Mouse (Mus musculus): Measurements from ENCODE around the gene Fam69a. TPM values are rescaled to one million over a fixed set of nuclear protein-coding genes. Genes with fewer than 3 reads are reported as not detected.
"Not testable (repeated sequence)": the region's sequence is repeated elsewhere in the genome, so short reads cannot be mapped to it uniquely, and the experiment has no call there.

Fam69a gene
- 31.0 and 31.4 TPM in 2 replicates for polyA plus RNA-seq (2016; fragmentation: Nextera tagmentation; extraction: Ambion mirVana)

DNA sequence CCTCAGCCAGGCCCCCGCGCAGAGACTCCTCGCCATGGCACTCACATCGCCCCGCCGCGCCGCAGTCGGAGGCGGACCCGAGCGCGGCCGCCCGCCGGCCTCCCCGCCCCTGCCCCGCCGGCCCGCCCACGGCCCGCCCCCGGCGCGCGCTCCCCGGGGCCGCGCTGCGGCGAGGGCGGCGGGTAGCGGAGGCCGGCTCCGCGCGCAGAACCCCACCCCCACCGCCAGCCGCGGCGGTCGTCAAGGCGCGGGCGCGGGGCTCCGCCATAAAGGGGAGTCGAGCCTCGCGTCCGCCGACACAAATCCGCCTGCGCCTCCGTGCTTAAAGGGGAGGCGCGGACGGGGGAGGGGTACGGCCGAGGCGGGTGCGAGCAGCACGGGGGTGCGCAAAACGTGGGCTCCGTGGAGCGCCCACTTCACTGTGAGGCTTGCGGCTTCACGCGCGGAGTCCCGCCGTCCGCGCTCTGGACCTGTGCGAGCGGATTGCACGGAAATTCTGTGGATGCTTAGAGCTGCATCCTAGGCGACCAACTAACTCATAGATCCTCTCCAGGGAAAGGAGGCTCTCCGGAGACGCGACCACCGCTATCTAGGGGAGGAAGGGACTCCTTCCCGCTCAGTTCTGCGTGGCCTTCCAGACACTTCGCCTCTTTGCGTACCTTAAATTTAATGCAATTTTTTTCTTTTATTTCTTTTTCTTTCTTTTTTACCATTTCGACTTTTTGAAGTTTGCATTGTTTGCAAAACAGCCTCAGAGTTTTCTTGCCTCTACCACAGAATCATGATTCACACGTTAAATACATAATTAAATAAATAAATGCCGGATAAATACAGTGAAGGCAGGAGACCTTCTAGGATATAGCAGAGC is at the start of gene Fam69a:
Gene Fam69a (minus strand): TSS at position 119 of the 868 bp plus-strand sequence.
- no peaks in the 10 kb centered on the region for H3K9me3 ChIP-seq (replicated peaks)
- H3K4me1 ChIP-seq = peaks cover 8% of the 10 kb centered on the region
- no peaks in the 10 kb centered on the region for H3K36me3 ChIP-seq
- H3K4me3 ChIP-seq = peak within 1 kb of the TSS; percentile 92
- peak; percentile 94 for ATAC-seq (ENCODE audit: low FRiP score)
- H3K27ac ChIP-seq = peak within 1 kb of the TSS; percentile 97
- peak within 1 kb of the TSS; percentile 70 for H3K4me2 ChIP-seq (replicated peaks)
- under 1% methylated on average over 75 of the region's 91 CpGs for WGBS
- peak within 1 kb of the TSS; percentile 94 for H3K9ac ChIP-seq
- H3K27me3 ChIP-seq = no peaks in the 10 kb centered on the region

DNA sequence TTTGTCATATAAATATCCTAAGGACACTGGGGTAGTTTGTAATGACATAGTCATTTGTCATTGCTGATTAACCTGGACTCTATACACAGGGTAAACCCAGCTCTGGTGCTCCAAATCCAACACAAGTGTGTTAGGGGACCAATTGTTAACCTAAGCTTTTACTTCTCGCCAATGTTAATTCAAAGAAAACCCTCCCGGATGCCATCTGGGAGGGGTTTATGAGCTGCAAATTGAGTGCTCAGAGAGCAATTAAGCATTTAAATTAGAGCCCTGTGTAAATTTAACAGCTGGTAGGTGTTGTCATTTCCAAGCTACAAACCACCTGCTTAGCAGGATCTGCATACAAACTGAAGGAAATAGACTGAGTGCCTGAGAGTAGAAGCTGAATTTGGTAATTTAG is 48.6 kb upstream of the Fam69a start:
- no peak for ATAC-seq (ENCODE audit: low FRiP score)
- Histone ChIP-seq H3K27ac (no peak overlapping the region), H3K9me3 (replicated peaks) (no peaks in the 10 kb centered on the region), H3K36me3 (no peaks in the 10 kb centered on the region), H3K27me3 (no peaks in the 10 kb centered on the region), H3K4me2 (replicated peaks) (no peak overlapping the region), H3K9ac (no peak overlapping the region), H3K4me3 (no peak overlapping the region), H3K4me1 (no peaks in the 10 kb centered on the region)
- 39% methylated on average over 2 of the region's 2 CpGs for WGBS

DNA sequence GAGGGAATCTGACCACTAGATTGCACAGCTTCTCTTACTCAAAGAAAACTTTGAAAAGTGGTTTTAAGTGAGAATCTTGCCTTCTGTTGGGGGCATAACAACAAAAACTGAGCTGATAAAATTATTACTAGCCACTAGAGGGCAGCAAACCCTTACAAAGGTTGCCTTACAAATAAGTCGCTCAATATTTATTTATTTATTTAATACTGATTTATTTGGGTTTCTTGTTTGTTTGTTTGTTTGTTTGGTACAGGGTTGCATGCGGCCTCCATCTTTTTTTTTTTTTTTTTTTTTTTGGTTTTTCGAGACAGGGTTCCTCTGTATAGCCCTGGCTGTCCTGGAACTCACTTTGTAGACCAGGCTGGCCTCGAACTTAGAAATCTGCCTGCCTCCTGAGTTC is 47.3 kb upstream of the Fam69a start:
- H3K27me3 ChIP-seq = no peaks in the 10 kb centered on the region
- H3K27ac ChIP-seq = no peak overlapping the region
- 33% methylated on average over 3 of the region's 4 CpGs for WGBS
- no peaks in the 10 kb centered on the region for H3K4me1 ChIP-seq
- H3K4me3 ChIP-seq = no peak overlapping the region
- ATAC-seq (ENCODE audit: low FRiP score) = no peak
- no peak overlapping the region for H3K4me2 ChIP-seq (replicated peaks)
- H3K9me3 ChIP-seq (replicated peaks) = no peaks in the 10 kb centered on the region
- no peaks in the 10 kb centered on the region for H3K36me3 ChIP-seq
- H3K9ac ChIP-seq = no peak overlapping the region

DNA sequence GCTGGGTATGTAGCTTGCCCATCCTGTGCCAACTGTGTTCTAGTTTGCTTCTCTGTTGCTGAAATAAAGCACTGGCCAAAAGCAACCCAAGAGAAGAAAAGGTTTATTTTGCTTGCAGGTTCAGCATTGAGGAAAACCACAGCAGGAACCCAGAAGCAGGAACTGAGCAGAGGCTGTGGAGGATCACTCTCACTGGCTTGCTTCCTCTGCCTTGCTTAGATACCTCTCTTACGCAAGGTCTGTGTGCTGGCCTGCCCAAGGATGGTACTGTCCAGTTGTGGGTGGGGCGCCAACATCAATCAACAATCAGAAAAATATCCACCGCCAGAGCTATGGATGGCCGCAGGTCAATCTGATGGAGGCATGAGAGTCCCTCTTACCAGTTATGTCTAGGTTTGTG is 44.4 kb upstream of the Fam69a start:
- Histone ChIP-seq H3K36me3 (no peaks in the 10 kb centered on the region), H3K4me2 (replicated peaks) (no peak overlapping the region), H3K9me3 (replicated peaks) (no peaks in the 10 kb centered on the region), H3K27me3 (no peaks in the 10 kb centered on the region), H3K4me3 (no peak overlapping the region), H3K4me1 (no peaks in the 10 kb centered on the region), H3K9ac (no peak overlapping the region), H3K27ac (no peak overlapping the region)
- 90% methylated on average over 4 of the region's 4 CpGs for WGBS
- ATAC-seq (ENCODE audit: low FRiP score) = no peak

DNA sequence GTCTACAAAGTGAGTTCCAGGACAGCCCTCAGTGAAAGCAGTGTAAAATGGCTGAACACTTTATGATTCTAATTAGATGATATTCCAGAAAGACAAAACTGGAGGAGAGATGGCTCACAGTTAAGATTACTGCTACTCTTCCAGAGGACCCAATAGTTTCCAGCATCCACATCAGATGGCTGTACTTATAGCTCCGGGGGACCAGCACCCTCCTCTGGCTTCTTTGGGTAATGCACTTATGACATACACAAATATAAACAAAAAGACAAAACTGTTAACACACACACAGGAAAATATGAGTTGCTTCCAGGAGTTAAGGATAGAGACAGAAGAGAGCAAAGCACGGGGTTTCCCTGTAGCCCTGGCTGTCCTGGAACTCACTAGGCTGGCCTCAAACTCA is 43.1 kb upstream of the Fam69a start:
- H3K36me3 ChIP-seq = no peaks in the 10 kb centered on the region
- no peak for ATAC-seq (ENCODE audit: low FRiP score)
- 88% methylated on average over 2 of the region's 2 CpGs for WGBS
- no peaks in the 10 kb centered on the region for H3K9me3 ChIP-seq (replicated peaks)
- H3K4me3 ChIP-seq = no peak overlapping the region
- H3K4me2 ChIP-seq (replicated peaks) = no peak overlapping the region
- no peaks in the 10 kb centered on the region for H3K4me1 ChIP-seq
- H3K27ac ChIP-seq = no peak overlapping the region
- no peaks in the 10 kb centered on the region for H3K27me3 ChIP-seq
- H3K9ac ChIP-seq = no peak overlapping the region

DNA sequence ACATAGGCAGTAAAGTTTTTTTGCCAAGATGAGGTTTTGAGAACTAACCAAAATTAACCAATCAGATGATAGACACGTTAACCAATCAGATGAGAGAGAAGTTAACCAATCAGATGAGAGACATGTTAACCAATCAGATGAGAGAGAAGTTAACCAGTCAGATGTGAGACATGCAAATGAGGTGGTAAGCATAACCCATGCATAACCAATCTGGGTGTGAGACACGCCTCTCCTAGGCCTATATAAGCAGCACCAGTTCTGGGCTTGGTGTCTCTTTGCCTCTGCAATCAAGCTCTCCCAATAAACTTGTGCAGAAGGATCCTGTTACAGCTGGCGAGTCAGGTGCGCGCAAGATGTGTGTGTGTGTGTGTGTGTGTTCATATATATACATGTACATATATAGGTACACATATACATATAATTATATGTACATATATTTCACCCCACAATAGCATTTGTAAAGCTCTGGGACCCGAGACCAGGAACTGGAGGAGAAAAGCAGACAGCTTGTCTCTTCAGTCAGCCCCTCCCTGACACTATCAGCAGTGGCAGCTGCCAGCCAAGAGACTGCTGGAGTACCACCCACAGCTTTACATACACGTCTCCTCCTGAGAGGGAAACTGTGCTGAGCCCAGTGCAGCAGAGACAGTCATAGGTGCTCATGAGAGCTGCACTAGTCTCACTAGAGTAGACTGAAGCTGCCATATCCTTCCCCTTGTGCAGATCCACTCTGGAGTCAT is 42.1 kb upstream of the Fam69a start:
- not testable (repeated sequence) for ATAC-seq (ENCODE audit: low FRiP score); H3K4me3 ChIP-seq; H3K36me3 ChIP-seq; H3K9me3 ChIP-seq (replicated peaks); H3K4me1 ChIP-seq; H3K4me2 ChIP-seq (replicated peaks); H3K27ac ChIP-seq; H3K9ac ChIP-seq; H3K27me3 ChIP-seq
- WGBS = 85% methylated on average over 7 of the region's 7 CpGs

DNA sequence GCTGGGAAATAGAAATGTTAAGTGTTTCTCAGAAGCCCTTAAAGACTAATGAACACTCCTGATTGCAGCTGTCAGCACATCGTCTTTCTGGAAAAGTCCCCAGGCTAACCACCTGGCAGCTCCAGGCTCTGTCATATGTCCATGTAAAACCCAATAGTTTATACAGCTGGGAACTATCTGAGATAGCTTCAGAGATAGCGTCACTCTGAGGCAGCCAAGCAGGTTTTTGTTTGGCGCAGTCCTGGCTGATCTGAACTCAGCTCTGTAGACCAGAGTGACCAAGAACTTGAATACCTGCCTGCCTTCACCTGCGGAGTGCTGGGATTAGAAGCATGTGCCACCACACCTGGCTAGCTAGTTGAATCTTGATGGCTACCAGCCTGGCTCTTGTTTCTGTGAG is 41.3 kb upstream of the Fam69a start:
- H3K4me3 ChIP-seq = no peak overlapping the region
- no peaks in the 10 kb centered on the region for H3K9me3 ChIP-seq (replicated peaks)
- H3K9ac ChIP-seq = no peak overlapping the region
- H3K4me2 ChIP-seq (replicated peaks) = no peak overlapping the region
- ATAC-seq (ENCODE audit: low FRiP score) = no peak
- no peaks in the 10 kb centered on the region for H3K36me3 ChIP-seq
- 85% methylated on average over 4 of the region's 4 CpGs for whole genome bisulfite sequencing
- H3K27me3 ChIP-seq = no peaks in the 10 kb centered on the region
- no peaks in the 10 kb centered on the region for H3K4me1 ChIP-seq
- no peak overlapping the region for H3K27ac ChIP-seq

DNA sequence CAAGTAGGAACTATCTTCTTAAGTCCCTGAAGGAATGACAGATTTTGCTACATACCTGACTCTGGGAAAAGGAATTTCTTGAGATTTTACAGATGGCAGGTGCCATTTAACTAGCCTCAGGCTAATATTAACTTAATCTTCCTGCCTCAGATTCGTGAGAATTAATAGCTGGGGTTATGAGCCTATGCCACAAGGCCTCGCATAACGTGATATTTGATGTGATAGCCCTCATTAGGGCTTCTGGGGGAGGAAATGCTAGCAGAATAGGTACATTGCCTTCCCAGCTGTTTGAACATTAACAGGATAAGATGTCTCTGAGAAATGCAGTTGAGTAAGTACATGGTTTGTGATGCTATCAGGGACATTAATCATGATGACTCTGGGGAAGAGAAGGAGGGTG is 34.5 kb upstream of the Fam69a start:
- Histone ChIP-seq H3K4me1 (no peaks in the 10 kb centered on the region), H3K27me3 (no peaks in the 10 kb centered on the region), H3K36me3 (no peaks in the 10 kb centered on the region), H3K4me2 (replicated peaks) (no peak overlapping the region), H3K9me3 (replicated peaks) (no peaks in the 10 kb centered on the region), H3K4me3 (no peak overlapping the region), H3K27ac (no peak overlapping the region), H3K9ac (no peak overlapping the region)
- WGBS = 73% methylated on average over 3 of the region's 3 CpGs
- no peak for ATAC-seq (ENCODE audit: low FRiP score)

DNA sequence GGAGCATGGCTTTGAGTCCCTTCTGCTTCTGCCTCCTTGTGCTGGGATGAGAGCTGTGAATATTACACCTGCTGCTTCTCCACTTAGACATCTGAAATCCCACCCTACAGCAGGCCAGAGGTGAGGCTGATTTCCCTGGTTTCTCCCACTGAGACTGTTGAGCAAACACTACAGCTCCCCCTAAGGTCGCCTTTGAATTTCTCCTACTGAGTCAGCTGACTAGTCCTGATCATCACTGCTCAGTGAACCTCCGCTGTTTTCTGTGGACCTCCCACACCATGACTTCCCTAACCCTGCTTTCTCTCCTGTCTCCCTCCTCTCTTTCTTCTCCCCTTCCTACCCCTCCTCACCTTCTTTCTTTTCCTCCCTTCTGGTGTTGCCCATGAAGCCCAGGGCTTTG is 32.5 kb upstream of the Fam69a start:
- Histone ChIP-seq H3K4me3 (no peak overlapping the region), H3K36me3 (no peaks in the 10 kb centered on the region), H3K9ac (no peak overlapping the region), H3K4me1 (no peaks in the 10 kb centered on the region), H3K9me3 (replicated peaks) (no peaks in the 10 kb centered on the region), H3K27me3 (no peaks in the 10 kb centered on the region), H3K4me2 (replicated peaks) (no peak overlapping the region), H3K27ac (no peak overlapping the region)
- WGBS = 22% methylated on average over 2 of the region's 2 CpGs
- ATAC-seq (ENCODE audit: low FRiP score) = no peak

DNA sequence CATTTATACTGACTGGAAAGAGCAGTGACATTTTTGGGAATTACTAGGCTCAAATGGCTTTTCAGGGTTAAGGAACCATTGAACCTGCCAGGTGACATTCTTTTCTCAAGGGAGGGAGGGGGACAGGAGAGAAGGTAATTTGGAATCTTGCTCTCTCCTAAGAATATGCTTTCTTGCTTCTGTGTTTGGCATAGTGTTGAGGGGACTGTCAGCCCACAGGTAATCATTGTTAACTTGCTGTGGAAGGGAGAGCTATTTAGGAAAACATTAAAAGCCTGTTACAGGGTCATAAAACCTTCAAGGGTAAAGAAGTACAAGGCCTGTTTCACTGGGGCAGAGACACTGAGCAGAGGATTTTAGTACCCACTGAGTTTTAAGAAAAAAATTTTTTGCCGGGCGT is 30.3 kb upstream of the Fam69a start:
- 96% methylated on average over 2 of the region's 2 CpGs for WGBS
- H3K27ac ChIP-seq = no peak overlapping the region
- no peak for ATAC-seq (ENCODE audit: low FRiP score)
- H3K4me1 ChIP-seq = no peaks in the 10 kb centered on the region
- no peak overlapping the region for H3K4me2 ChIP-seq (replicated peaks)
- no peaks in the 10 kb centered on the region for H3K27me3 ChIP-seq
- no peak overlapping the region for H3K4me3 ChIP-seq
- H3K9me3 ChIP-seq (replicated peaks) = no peaks in the 10 kb centered on the region
- H3K36me3 ChIP-seq = no peaks in the 10 kb centered on the region
- H3K9ac ChIP-seq = no peak overlapping the region

DNA sequence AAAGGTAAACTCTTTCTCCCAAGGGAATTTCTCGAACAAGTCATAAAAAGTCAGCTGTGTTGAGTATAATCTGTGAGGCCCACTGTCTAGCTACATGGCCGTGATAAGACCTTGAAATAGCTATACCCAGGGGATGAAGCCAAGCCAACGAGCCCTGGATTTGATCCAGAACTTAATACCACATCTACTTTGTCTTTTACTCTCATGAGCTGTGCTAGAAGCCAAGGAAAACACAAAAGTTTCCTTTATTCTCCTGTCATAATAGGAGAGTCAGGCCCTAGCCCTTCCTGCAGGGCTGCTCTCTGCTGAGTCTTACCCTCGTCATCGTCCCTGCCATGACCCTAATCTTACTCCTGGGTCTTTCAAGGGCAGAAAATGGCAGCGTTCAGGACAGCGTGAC is 28.5 kb upstream of the Fam69a start:
- Histone ChIP-seq H3K4me3 (no peak overlapping the region), H3K27ac (no peak overlapping the region), H3K9ac (no peak overlapping the region), H3K9me3 (replicated peaks) (no peaks in the 10 kb centered on the region), H3K4me2 (replicated peaks) (no peak overlapping the region), H3K4me1 (no peaks in the 10 kb centered on the region), H3K27me3 (no peaks in the 10 kb centered on the region), H3K36me3 (no peaks in the 10 kb centered on the region)
- 64% methylated on average over 7 of the region's 7 CpGs for WGBS
- ATAC-seq (ENCODE audit: low FRiP score) = no peak

DNA sequence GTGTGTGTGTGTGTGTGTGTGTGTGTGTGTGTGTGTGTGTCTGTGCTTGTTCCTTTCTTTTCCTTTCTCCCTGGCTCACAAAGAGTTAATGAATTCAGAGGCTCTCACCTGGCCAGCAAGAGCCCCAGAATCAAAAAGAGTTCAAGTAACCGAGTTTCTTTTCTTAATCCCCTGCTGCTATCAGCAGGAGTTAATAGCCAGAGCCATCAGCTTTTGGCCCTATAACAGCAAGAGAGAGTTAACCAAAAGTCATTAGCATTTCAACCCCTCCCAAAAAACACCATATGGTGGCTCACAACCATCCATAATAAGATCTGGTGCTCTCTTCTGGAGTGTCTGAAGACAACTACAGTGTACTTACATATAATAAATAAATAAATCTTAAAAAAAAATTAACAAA is 27.3 kb upstream of the Fam69a start:
- no peaks in the 10 kb centered on the region for H3K9me3 ChIP-seq (replicated peaks)
- H3K4me3 ChIP-seq = no peak overlapping the region
- no peaks in the 10 kb centered on the region for H3K27me3 ChIP-seq
- no peak overlapping the region for H3K27ac ChIP-seq
- no peak overlapping the region for H3K4me2 ChIP-seq (replicated peaks)
- no peak overlapping the region for H3K9ac ChIP-seq
- no peaks in the 10 kb centered on the region for H3K36me3 ChIP-seq
- H3K4me1 ChIP-seq = no peaks in the 10 kb centered on the region
- WGBS = 0% methylated on average over 1 of the region's 1 CpGs
- ATAC-seq (ENCODE audit: low FRiP score) = no peak

DNA sequence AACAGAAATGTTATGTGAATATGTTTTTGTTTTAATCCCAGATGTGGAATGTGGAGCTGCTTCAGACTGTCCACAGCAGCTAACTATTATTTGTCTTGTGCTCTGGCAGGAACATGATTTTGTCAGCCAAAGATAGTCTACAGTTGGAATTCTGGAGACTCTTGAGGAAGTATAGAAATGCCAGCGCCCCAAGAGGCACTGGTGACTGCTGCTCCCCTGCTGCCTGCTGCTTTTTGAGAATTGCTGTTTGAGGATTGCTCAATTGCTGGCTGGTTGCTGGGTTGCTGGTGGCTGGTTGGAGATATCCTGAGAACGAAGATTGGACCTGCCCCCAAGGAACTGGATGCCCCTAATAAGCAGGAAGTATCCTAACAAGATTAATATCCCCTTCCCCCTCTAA is 22.8 kb upstream of the Fam69a start:
- Histone ChIP-seq H3K4me3 (no peak overlapping the region), H3K36me3 (no peaks in the 10 kb centered on the region), H3K4me1 (no peaks in the 10 kb centered on the region), H3K9ac (no peak overlapping the region), H3K9me3 (replicated peaks) (no peaks in the 10 kb centered on the region), H3K27ac (no peak overlapping the region), H3K4me2 (replicated peaks) (no peak overlapping the region), H3K27me3 (no peaks in the 10 kb centered on the region)
- WGBS = 35% methylated on average over 2 of the region's 2 CpGs
- no peak for ATAC-seq (ENCODE audit: low FRiP score)
